Mouse (Mus musculus): ENCODE results near the gene Gpr150. TPM values are rescaled to one million over a fixed set of nuclear protein-coding genes. Genes with fewer than 3 reads are reported as not detected.

The Gpr150 gene
- total RNA-seq (2023), result not detected

GRCm38 (mm10) chr13:76056896-76057266 lies at the start of gene Gpr150:
Gene Gpr150 (minus strand): TSS chr13:76056996.

DNA sequence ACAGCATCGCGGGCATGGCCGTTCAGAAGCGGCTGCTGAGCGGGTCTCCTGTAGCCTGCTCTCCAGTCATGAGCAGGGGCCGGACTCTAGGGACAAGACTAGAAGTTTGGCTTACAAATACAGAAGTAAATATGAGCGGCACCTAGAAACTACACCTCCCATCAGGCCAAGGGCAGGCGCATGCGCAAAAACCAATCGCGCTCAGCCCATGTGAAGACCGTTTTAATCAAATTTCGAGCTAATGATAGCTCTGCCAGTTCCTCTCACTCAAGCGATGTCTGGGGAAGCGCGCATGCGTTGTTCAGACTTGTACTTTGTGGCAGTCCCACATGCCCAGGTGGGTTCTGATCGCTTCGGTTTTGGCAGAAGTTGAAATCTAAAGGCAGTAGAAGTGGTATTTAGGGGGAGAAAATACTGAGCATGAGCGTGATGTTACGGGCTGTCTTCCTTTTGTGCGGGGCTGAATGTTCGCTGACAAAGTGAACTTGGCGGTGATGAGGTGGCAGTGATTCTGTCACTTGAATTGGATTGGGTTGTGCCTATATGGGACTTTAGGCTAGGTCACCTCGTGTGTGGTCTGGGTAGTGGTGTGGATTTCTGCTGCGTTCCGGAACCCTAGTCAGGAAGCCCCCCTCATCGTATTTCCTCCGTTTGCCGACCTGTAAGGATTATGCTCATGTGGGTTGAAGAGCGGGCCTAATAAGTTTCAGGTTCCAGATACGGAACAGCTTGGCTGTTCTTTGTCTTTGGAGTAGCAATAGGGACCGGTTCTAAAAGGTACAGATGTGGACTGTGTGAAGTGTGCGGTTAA lies 41.9 kb upstream of the Gpr150 start, which contains the start of the genes Arsk and Ttc37:
Gene Arsk (minus strand): TSS at position 168 of the 811 bp plus-strand sequence.
Gene Ttc37 (plus strand): TSS at position 242 of the 811 bp plus-strand sequence.

DNA sequence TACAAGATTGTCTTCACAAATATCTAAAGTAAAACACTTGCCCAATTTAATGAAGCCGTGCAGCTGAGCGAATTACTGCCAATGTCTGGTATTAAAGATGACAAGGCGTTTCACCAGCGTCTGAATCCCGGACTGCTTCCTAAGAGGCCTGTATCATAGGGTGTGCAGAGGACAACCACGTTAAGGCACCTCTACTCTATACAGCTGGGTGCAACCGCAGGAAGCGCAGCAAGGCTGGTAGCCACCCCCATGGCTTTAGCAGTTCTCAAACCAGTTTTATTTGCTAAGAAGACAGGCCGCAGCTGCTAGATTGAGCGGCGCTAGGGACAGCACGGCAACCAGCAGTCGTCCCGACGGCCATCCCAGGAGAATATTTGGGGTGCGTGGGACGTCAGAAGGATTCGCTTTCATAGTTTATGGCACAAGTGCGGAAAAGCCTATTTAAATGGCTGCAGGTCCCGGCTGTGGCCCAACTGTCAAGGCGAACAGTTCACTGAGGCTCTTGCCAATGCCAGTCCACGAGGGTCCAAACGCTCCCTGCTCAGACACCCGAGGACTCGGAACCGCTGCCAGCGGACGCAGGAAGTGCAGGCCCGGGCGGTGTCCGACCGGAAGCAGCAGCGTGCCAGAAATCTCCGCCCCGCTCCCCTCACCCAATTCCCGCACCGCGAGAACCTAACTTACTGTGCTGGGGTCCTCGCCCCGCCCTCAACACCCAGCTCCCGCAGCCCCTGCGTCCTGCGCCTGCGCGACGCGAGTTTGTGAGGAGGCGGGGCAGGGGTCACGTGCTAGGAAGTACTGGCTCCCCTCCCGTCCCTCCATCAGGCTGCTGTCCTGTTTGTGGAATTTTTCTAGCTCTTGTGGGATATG lies 38.6 kb downstream of the Gpr150 start, which contains the start of gene Rfesd:
Gene Rfesd (minus strand): TSS at position 746 of the 870 bp plus-strand sequence.

Other genes with a start within 250 kb of the Gpr150 start
- 12.8 TPM for gene Glrx, start 217.1 kb downstream of the Gpr150 start, total RNA-seq (2023)
- gene Rhobtb3, start 113.1 kb downstream of the Gpr150 start, total RNA-seq (2023), result not detected
- not detected for gene Spata9, start 89.8 kb downstream of the Gpr150 start, total RNA-seq (2023)
- 8.4 TPM for gene Rfesd, start 38.3 kb downstream of the Gpr150 start, total RNA-seq (2023)
- 9.1 TPM for gene Arsk, start 41.7 kb upstream of the Gpr150 start, total RNA-seq (2023)
- gene Ttc37, start 41.7 kb upstream of the Gpr150 start, total RNA-seq (2023), result 25.9 TPM
- gene Fam81b, start 248.1 kb upstream of the Gpr150 start, total RNA-seq (2023), result not detected